Mouse (Mus musculus) mature B cell (primary cell): ENCODE data around the gene Il17rc.

Experiments
- in situ Hi-C: fragments of 300-500 bp; cut with MboI; formaldehyde crosslinking; loops from 2 replicates; pipeline ENCODE4 v1.14.3; 2019

Il17rc gene

DNA sequence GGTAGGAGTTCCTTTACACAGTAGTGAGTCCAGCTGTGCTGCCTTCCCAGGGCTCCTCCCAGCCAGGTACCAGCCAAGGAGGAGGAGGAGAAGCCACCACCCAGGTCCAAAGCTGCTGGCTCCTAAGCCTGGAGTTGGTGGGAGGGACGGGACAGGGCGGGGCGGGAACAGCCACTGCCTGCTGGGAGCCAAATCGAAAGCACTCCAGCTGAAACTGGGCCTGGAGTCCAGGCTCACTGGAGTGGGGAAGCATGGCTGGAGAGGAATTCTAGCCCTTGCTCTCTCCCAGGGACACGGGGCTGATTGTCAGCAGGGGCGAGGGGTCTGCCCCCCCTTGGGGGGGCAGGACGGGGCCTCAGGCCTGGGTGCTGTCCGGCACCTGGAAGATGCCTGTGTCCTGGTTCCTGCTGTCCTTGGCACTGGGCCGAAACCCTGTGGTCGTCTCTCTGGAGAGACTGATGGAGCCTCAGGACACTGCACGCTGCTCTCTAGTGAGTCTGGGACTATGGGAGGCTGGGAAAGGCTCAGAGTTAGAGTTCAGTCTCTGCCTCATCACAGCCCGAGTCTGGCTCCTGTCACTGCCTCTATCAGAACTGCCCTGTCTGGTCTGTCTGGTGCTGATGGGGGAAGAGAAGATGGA is at the start of gene Il17rc:
Il17rc (plus strand) TSS at position 131 of the 640 bp plus-strand sequence.
- in situ Hi-C loops = no loop called here

DNA sequence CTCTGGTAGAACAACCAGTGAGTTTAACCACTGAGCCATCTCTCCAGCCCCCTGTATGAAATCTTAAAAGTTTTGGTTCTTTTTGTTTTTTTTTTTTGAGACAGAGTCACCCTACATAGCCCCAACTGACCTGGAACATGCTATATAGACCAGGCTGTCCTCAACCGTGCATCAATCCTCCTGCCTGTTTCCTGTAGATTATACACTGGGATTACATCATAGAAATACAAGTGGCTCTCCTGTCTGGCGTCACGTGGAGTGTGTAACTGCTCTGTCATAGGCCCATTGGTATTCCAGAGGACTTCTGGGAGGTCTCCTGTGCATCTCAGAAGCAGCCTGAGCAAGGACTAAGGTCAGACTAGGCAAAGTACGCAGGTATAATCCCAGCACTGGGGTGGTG is 48.2 kb upstream of the Il17rc start:
- in situ Hi-C loops = no loop called here

GRCm38 (mm10) chr6:113424187-113424586 is 47.0 kb upstream of the Il17rc start:
- in situ Hi-C loops = no loop called here

DNA sequence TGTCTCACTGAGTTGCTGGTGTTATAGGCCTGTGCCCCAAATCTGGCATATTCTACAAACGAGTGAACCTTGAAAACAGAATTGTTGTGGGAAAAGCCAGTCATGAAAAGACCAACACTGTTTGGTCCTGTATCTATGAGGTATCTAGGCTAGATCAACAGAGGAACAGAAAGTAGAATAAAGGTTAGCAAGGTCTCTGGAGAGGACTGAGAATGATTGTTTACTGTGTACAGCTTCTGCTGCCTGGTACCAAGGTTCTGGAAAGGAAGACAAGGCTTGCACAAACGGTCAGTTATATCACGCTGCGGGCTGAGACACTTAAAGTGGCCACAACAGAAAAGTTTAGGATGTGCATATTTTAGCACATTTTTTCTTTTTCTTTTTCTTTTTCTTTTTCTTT is 44.5 kb upstream of the Il17rc start:
- in situ Hi-C loops = no loop called here

DNA sequence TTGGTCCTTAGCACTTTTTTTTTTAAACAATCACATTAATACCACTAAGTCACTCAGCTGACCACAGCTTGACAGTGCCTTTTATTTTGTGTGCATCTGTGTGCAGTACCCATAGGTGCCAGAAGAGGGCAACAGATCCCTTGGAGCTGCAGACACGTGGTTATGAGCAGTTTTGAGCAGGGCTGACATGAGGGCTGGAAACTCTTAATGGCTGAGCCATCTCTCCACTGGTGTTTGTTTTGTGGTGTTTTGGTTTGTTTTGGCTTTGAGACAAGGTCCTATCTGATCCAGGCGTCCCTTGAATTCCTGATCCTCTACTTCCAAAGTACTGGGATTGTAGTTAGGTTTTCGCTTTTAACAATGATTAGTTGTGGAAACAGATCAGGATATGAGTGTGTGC is 43.8 kb upstream of the Il17rc start:
- in situ Hi-C loops = no loop called here

DNA sequence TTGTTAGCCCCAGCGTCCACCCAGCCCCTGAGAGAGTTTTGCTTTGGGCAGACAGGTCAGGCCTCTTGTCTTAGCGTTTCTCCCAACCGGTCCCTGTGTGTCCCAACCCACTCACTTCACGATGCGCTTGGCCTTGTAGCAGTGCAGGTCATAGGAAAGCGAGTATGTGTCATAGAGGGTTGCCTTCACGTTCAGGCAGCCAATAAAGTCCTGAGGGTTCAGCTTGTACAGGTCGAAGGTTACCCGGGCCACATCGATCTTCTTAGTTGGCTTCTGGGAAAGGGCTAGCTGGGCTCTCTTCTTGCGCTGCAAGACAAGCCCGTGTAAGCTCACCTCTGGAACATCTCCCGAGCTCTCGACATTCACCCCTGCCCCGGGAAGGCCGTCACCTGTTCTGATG is 43.2 kb upstream of the Il17rc start:
- in situ Hi-C loops = no loop called here

GRCm38 (mm10) chr6:113429965-113430364 is 41.3 kb upstream of the Il17rc start:
- in situ Hi-C loops = no loop called here

DNA sequence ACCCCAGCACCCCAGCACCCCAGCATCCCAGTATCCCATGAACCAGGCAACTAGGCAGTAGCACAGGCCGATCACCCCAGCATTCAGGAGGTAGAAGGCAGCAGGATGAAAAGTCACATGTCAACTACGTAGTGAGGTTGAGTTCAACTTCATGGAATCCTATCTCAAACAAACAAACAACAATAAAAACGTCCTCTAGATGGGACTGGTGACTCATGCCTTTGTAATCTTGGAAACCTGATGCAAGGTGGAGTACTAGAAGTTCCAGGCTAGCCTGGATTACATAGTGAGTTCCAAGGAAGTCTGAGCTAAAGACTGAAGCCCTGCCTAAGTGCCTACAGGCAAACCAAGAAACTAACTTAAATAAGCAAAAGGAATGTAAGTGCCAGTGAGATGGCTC is 40.4 kb upstream of the Il17rc start:
- in situ Hi-C loops = no loop called here

- in situ Hi-C loops = no loop called here
These were observed 39.4 kb upstream of the Il17rc start for GRCm38 (mm10) chr6:113431801-113432200.

DNA sequence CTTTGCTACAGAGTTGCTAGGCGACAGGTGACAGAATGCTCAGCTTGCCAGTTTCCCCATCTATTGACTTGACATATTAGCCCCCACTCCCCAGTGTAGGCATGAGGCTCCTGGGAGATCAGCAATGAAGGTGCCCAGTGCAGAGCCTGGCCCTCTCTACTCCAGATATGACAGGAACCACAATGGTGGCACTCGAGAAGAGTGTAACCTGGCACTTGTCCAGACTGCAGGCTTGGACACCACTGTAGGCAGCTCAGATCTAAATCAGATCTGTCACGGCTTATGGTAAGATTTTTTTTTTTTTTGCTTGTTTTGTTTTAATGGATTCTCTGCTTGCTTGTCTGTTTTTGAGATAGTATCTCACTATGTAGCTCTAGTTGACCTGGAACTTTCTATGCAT is 37.6 kb upstream of the Il17rc start:
- in situ Hi-C loops = no loop called here

- in situ Hi-C loops = no loop called here
These were observed 36.5 kb upstream of the Il17rc start for GRCm38 (mm10) chr6:113434691-113435090.

DNA sequence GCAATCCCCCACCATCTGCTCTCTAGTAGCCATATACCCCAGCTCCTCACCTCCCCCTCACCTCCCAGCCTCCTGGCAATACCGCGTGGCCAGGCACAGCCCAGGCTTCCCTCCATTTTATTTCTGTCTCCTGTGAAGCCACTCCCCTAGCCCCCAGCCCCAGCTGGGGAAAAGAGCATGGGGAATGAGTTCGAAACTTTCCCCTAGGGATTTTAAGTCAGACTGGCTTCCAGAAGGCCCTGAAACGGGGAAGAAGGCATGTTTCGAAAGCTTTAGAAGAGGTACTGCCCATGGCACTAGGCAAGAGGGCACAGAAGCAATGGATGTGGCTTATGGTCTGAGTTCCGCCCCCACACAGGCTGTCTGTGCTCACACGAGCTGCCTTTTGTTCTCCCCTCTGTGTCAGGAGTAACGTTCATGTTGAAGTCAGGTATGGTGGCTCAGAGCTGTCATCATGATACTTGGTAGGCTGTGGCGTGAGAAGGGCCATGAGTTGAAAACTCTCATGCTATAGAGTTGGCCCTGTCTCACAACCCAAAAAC is 35.5 kb upstream of the Il17rc start, which contains the start of gene Cidec:
Cidec (minus strand) TSS at position 97 of the 542 bp plus-strand sequence.
- in situ Hi-C loops = no loop called here

DNA sequence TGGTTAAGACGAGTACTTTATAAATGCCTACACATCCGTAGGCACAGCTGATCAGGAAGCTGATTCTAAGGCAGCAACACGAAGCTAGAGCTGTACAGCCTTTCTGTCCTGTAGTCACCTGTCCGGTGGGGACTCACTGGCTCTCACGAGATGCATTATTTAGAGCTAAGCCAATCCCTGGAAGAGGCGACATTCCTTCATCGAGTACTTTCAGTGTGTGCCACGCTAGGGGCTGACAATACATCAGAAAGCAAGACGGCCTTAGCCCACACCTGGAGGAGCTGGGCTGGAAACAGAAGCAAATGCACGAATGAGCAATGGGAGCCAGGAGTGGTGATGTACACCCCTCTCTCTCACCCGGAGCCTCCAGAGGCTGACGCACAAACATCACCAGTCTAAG is 34.1 kb upstream of the Il17rc start:
- in situ Hi-C loops = no loop called here

- in situ Hi-C loops = no loop called here
These were observed 32.4 kb upstream of the Il17rc start for GRCm38 (mm10) chr6:113438721-113439430.

- in situ Hi-C loops = no loop called here
These were observed 30.5 kb upstream of the Il17rc start for GRCm38 (mm10) chr6:113440686-113441085.

DNA sequence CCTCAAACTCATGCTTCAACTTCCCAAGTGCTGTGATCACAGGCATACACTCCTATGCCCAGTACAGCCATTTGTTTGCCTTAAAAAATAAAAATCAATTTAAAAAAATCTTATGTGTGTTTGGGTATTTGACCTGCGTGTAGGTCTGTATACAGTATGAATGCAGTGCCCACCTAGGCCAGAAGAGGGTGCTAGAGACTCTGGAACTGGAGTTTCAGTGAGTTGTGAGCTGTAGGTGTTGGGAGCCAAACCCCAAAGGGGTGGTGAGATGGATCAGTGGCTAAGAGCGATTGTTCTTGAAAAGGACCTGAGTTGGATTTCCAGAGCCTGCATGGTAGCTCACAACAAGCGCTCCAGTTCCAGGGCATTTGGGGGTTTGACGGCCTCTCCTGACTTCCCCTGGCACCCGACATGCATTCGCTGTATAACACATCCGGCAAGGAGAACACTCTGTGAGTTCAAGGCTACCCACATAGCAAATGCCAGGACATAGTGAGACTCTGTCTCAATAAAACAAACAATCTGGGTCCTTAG is 30.0 kb upstream of the Il17rc start:
- in situ Hi-C loops = no loop called here

DNA sequence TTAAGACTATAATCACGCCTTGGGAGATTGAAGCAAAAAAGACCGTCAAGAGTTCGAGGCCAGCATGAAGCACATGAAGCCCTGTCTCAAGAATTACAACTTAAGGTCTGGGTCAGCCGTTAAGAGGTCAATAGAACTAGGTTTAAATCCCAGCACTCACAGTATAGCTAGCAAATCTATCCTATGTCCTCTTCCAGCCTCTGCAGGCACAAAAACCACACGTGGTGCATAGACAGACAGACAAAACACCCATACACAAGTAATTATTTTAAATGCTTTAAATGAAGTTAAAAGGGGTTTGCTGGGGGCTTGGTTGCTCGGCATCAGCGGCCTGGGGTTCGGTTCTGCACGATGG is 29.2 kb upstream of the Il17rc start:
- in situ Hi-C loops = no loop called here

DNA sequence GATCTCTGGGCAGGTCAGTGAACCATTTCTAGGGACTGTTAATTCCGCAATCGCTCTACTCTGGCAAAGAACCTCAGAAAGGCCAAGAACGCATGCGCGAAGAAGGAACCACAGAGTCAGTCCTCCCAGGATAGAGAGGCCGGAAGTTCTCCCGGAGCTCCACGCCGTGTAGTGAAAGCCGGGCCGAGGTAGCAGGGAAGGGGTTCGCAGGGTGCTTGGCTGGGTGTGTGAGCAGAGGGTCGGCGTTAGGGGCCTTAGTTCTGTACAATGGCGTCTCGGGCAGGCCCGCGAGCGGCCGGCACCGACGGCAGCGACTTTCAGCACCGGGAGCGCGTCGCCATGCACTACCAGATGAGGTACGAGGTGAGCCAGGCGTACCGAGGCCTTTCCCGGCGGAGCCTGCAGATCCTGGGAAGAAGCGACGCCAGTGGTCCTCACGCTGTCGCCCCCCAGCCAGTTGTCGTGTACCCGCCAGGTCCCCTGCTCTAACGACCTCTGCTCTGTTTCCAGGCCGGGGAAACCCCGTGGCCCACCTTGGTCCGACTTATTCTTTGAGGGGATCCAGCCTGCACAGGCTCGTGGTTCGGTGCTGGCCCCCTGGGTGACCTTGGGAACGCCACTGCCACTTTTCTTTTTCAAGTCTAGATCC is 28.7 kb upstream of the Il17rc start, which contains the start of gene Jagn1:
Jagn1 (plus strand) TSS at position 128 of the 649 bp plus-strand sequence.
- in situ Hi-C loops = no loop called here

- in situ Hi-C loops = no loop called here
These were observed 28.1 kb upstream of the Il17rc start for GRCm38 (mm10) chr6:113443091-113443490.

DNA sequence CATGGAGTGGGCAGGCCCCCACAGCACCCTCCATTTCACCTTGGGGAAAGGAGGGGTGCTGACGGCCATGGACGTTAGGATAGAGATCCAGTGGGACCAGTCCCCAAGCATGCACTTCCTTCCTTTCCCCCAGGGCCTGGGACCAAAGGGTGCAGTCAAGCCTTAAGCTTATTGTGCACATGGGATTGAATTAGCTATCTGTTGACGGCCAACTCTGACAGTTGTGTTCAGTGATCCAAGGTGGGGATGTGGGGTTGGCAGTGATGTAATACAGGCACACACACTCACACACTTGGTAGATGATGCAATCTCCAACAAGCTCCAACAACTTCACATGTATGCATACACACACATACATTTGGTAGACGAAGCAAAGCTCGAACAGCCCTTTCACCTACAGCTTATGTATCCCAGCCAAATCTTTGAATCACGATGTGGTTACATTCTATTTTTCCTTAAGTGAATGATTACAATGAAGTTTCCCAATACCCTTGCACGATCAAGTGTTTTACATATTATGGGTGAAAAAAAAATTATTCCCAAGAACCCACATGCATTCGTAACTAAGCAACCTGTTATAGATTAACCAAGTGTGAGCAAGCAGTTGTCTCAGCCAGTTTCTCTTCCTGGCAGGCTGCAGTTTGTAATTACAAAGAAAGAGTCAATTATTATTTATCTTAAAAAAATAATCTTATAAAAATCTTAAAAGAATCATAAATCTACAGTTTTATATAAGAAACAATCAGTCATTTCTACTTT is 26.8 kb upstream of the Il17rc start:
- in situ Hi-C loops = no loop called here

- in situ Hi-C loops = no loop called here
These were observed 23.6 kb upstream of the Il17rc start for GRCm38 (mm10) chr6:113447639-113448038.

DNA sequence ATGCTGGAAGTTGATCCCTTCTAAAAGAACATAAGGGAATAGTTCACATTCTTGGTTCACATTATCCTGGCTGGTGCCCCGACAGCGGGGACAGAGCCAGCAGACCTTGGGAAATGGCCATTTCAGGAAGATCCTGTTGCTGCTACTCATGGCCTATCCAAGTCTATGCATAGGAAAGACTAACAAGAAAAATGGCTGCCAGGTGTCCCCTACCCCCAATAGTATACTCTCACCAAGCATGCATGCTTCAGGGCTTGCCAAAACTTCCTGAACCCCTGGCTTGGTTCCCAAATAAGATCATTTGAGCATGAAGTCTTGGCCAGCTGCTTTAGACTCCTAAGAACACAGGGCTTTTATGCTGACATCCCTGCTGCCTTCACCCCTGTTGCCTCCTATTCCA is 19.4 kb upstream of the Il17rc start:
- in situ Hi-C loops = no loop called here
